13 mouse cellular contexts compared by ENCODE assay signal in the genomic region with DNA sequence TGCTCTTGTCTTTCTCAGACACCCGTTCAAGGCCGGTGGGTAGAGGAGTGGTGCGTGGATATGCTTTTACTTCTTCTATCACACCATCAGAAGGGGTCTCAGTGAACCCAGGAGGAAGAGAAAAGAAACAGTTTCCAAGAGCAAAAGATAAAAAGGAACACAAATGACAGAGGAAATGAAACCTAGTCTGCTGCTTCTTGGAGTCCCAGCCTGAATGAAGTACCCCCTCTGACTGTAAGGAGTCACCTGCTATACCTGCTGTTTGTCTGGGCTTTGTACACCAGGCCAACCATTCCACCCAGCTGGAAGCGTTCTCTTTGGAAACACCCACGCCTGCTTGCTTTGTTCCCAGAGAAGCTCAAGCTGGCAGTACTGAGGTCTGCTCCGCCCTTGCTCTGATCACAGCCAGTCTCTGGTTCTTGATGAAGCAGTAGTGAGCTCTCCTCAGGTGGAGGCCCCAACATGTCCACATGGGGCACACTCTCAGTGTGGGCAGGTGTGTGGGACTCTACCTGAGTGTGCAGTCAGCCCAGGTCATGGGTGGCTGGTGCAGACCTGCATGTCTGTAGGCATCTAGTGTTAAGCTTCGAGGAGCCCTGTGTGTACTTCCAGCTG. TPM values are rescaled to one million over a fixed set of nuclear protein-coding genes. Genes with fewer than 3 reads are reported as not detected.
DNase-seq lines count a peak whose midpoint lies in the region; ATAC-seq and TF ChIP-seq lines count a peak whose summit lies in the region.
"Had no signal": no experiment of that assay in that cellular context is flagged by ENCODE, and none has a peak within 500 bp of the region (broad histone marks: within the 10 kb centered on the region; RNA-seq: fewer than 3 reads in every experiment).

No protein-coding gene starts in this region.

- no peaks in the 10 kb centered on the region for H3K36me3 ChIP-seq in kidney, postnatal 0 days (ENCODE audit: insufficient read depth, low read length)
- H3K36me3 ChIP-seq in kidney, embryonic 16.5 days (ENCODE audit: insufficient read depth, low read length): no peaks in the 10 kb centered on the region
- H3K36me3 ChIP-seq in stomach, postnatal 0 days (ENCODE audit: control insufficient read depth, insufficient read depth, low read length): no peaks in the 10 kb centered on the region
- H3K36me3 ChIP-seq: hindbrain, embryonic 12.5 days; lung, embryonic 15.5 days had no signal

- no peak for TF ChIP-seq EP300 in stomach, postnatal 0 days (optimal IDR thresholded peaks at IDR 0.05)

- H3K27ac ChIP-seq in kidney, postnatal 0 days: no peak overlapping the region
- H3K27ac ChIP-seq in kidney, embryonic 16.5 days (ENCODE audit: low read length): no peak overlapping the region
- no peak overlapping the region for H3K27ac ChIP-seq in stomach, postnatal 0 days (replicated peaks)
- H3K27ac ChIP-seq: hindbrain, embryonic 12.5 days; lung, embryonic 15.5 days had no signal

- no peak overlapping the region for H3K9ac ChIP-seq in kidney, postnatal 0 days (ENCODE audit: low read depth, low read length)
- H3K9ac ChIP-seq in kidney, embryonic 16.5 days (replicated peaks; ENCODE audit: low read length): no peak overlapping the region
- no peak overlapping the region for H3K9ac ChIP-seq in stomach, postnatal 0 days (ENCODE audit: low read length)
- H3K9ac ChIP-seq: hindbrain, embryonic 12.5 days; lung, embryonic 15.5 days had no signal

- no peak overlapping the region for H3K4me3 ChIP-seq in kidney, postnatal 0 days (replicated peaks; ENCODE audit: low read depth, low read length)
- no peak overlapping the region for H3K4me3 ChIP-seq in kidney, embryonic 16.5 days (ENCODE audit: low read length)
- H3K4me3 ChIP-seq in stomach, postnatal 0 days (ENCODE audit: low read depth, low read length): no peak overlapping the region
- H3K4me3 ChIP-seq: hindbrain, embryonic 12.5 days; lung, embryonic 15.5 days had no signal

- no peak for ATAC-seq in kidney, postnatal 0 days (replicated peaks; ENCODE audit: low FRiP score, low read depth)
- ATAC-seq in kidney, embryonic 16.5 days (ENCODE audit: low FRiP score, low TSS enrichment): no peak
- peak; percentile 71 for ATAC-seq in stomach, postnatal 0 days (ENCODE audit: low FRiP score, low TSS enrichment)
- ATAC-seq: forebrain, embryonic 14.5 days; midbrain, embryonic 16.5 days had no signal

- no peaks in the 10 kb centered on the region for H3K9me3 ChIP-seq in kidney, postnatal 0 days (replicated peaks; ENCODE audit: low read length)
- no peaks in the 10 kb centered on the region for H3K9me3 ChIP-seq in kidney, embryonic 16.5 days (ENCODE audit: low read length)
- H3K9me3 ChIP-seq in stomach, postnatal 0 days (ENCODE audit: control insufficient read depth, low read length): no peaks in the 10 kb centered on the region
- H3K9me3 ChIP-seq: hindbrain, embryonic 12.5 days; lung, embryonic 15.5 days had no signal

- 76% methylated on average over 7 of the region's 7 CpGs for WGBS in kidney, postnatal 0 days
- 78% methylated on average over 7 of the region's 7 CpGs for WGBS in kidney, embryonic 16.5 days
- 64% methylated on average over 7 of the region's 7 CpGs for WGBS in stomach, postnatal 0 days

- peaks cover 21% of the 10 kb centered on the region for H3K4me1 ChIP-seq in kidney, postnatal 0 days (replicated peaks; ENCODE audit: insufficient read depth, low read length)
- H3K4me1 ChIP-seq in kidney, embryonic 16.5 days (ENCODE audit: insufficient read depth, low read length): peaks cover 16% of the 10 kb centered on the region
- H3K4me1 ChIP-seq in stomach, postnatal 0 days (replicated peaks; ENCODE audit: control insufficient read depth, insufficient read depth): peaks cover 3% of the 10 kb centered on the region; the same call in 1 of the 2 replicates

- no peak overlapping the region for H3K4me2 ChIP-seq in kidney, postnatal 0 days (ENCODE audit: low read length)
- no peak overlapping the region for H3K4me2 ChIP-seq in kidney, embryonic 16.5 days (replicated peaks; ENCODE audit: low read depth, low read length)
- H3K4me2 ChIP-seq in stomach, postnatal 0 days (replicated peaks; ENCODE audit: low read depth): no peak overlapping the region
- H3K4me2 ChIP-seq: hindbrain, embryonic 12.5 days; lung, embryonic 15.5 days had no signal

- DNase-seq in kidney, postnatal 0 days (ENCODE audit: low spot score): no peak
- DNase-seq in testis, postnatal 10 days (ENCODE audit: low spot score): peak; percentile 42
- no peak for DNase-seq in testis, postnatal 14 days (ENCODE audit: low spot score)
- DNase-seq in layer of hippocampus, adult 9-11 months: peak; percentile 85
- peak; percentile 51 for DNase-seq in stomach, postnatal 0 days (ENCODE audit: low spot score)
- no peak for DNase-seq in thymus, postnatal 25 days
- DNase-seq in cerebellum, adult 9-11 months: no peak
- DNase-seq: kidney, postnatal 36 days had no signal

- H3K27me3 ChIP-seq in kidney, postnatal 0 days (ENCODE audit: insufficient read depth, low read length): no peaks in the 10 kb centered on the region
- 0 out of 2 replicates have a peak, but pooled peaks cover 2% of the 10 kb centered on the region for H3K27me3 ChIP-seq in kidney, embryonic 16.5 days (ENCODE audit: insufficient read depth, low read length)
- no peaks in the 10 kb centered on the region for H3K27me3 ChIP-seq in stomach, postnatal 0 days (ENCODE audit: control insufficient read depth, insufficient read depth, low read length)

- peak; percentile 24; the same call in 1 of the 2 replicates for TF ChIP-seq CTCF in kidney, postnatal 0 days (IDR thresholded peaks at IDR 0.05; ENCODE audit: low read depth)
- TF ChIP-seq CTCF in stomach, postnatal 0 days (IDR thresholded peaks at IDR 0.05; ENCODE audit: low read depth): peak; percentile 51

RNA-seq across cellular contexts. Expression of a gene that starts 2.6 kb away (rescaled TPM):
- polyA plus RNA-seq in kidney, postnatal 0 days (2015; fragmentation: Nextera tagmentation; extraction: Ambion mirVana): 2.5 and 3.8 TPM in 2 replicates
- polyA plus RNA-seq in kidney, embryonic 16.5 days (2015; fragmentation: Nextera tagmentation; extraction: Ambion mirVana): 4.7 and 5.3 TPM in 2 replicates
- 1.5 and 2.0 TPM in 2 replicates for polyA plus RNA-seq in stomach, postnatal 0 days (2015; fragmentation: Nextera tagmentation; extraction: Ambion mirVana)

RNA-seq across cellular contexts. Expression of a gene that starts 33.8 kb away (rescaled TPM):
- 13.4 and 14.5 TPM in 2 replicates for polyA plus RNA-seq in kidney, postnatal 0 days (2015; fragmentation: Nextera tagmentation; extraction: Ambion mirVana)
- 10.7 and 12.7 TPM in 2 replicates for polyA plus RNA-seq in kidney, embryonic 16.5 days (2015; fragmentation: Nextera tagmentation; extraction: Ambion mirVana)
- polyA plus RNA-seq in stomach, postnatal 0 days (2015; fragmentation: Nextera tagmentation; extraction: Ambion mirVana): 4.7 and 6.4 TPM in 2 replicates

RNA-seq across cellular contexts. Expression of a gene that starts 58.4 kb away (rescaled TPM):
- polyA plus RNA-seq in kidney, postnatal 0 days (2015; fragmentation: Nextera tagmentation; extraction: Ambion mirVana): 202 and 209 TPM in 2 replicates
- 273 and 296 TPM in 2 replicates for polyA plus RNA-seq in kidney, embryonic 16.5 days (2015; fragmentation: Nextera tagmentation; extraction: Ambion mirVana)
- polyA plus RNA-seq in stomach, postnatal 0 days (2015; fragmentation: Nextera tagmentation; extraction: Ambion mirVana): 91.5 and 97.1 TPM in 2 replicates

Comparison
In these comparisons a context has a peak if more than half of its experiments do, and no peak if none do; other contexts are left out.
1. DNase-seq: peak in testis, postnatal 10 days (single experiment), layer of hippocampus, adult 9-11 months (single experiment) and stomach, postnatal 0 days (single experiment); none in kidney, postnatal 0 days (single experiment), testis, postnatal 14 days (single experiment), thymus, postnatal 25 days (single experiment) and cerebellum, adult 9-11 months (single experiment).